Mouse (Mus musculus) megakaryocyte, embryonic 14.5 days (primary cell): ENCODE measurements at regions not wholly inside any gene's neighbourhood (a gene's known extent, or its start where the extent isn't known, plus 50 kb on each side); places are given as distances from the start of the nearest gene placed in this dataset.
A peak's percentile ranks its signal among the peaks of the same experiment; 100 is the strongest.

ENCODE experiments used
- H3K27me3 ChIP-seq: replicated peaks from 2 replicates; pipeline ENCODE3; 2012; ENCODE audit warnings: inconsistent platforms
- H3K36me3 ChIP-seq: replicated peaks from 2 replicates; pipeline ENCODE3; 2012; ENCODE audit warnings: low read length, inconsistent platforms, mixed read lengths
- H3K4me1 ChIP-seq: 2 replicates; pipeline ENCODE4 v1.6.1; 2012; ENCODE audit warnings: inconsistent platforms
- H3K4me3 ChIP-seq: replicated peaks from 2 replicates; pipeline ENCODE3; 2012; ENCODE audit warnings: moderate library complexity, mild to moderate bottlenecking, inconsistent platforms
- H3K9me3 ChIP-seq: 2 replicates; pipeline ENCODE4 v1.6.1; 2012; ENCODE audit warnings: inconsistent platforms
- FLI1 ChIP-seq: IDR thresholded peaks from 2 replicates; pipeline ENCODE4 v1.6.1; 2012; ENCODE audit warnings: low read length, inconsistent platforms, mixed read lengths
- GATA1 ChIP-seq: IDR thresholded peaks from 3 replicates; pipeline ENCODE4 v1.6.1; 2012; ENCODE audit warnings: mixed read lengths, low read length, inconsistent platforms, borderline replicate concordance

DNA sequence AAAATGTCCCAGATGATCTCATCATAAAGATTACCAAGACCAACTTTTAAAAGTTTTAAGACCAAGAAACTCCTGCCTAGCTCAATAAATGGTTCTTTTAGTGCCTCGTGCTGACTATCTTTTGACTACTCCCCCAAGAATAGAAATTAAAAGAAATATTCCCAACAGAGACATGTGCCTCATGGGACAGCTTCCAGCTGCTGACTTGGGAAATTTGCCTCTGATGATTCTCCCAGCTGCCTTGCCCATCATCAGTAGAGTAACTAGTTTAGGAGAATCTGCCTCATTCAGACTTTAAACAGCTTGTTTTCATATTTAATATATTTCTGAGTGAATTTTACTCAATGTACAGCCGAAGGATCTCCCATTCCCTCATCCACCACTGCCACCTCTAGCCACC, 168.7 kb upstream of the Ntm start:
- H3K27me3 ChIP-seq: no peaks in the 10 kb centered on the region
- TF ChIP-seq FLI1: no peak
- TF ChIP-seq GATA1: no peak
- H3K9me3 ChIP-seq: 0 out of 2 replicates have a peak, but pooled peaks cover 4% of the 10 kb centered on the region
- H3K4me1 ChIP-seq: no peaks in the 10 kb centered on the region
- H3K4me3 ChIP-seq: no peak overlapping the region
- H3K36me3 ChIP-seq: no peaks in the 10 kb centered on the region

DNA sequence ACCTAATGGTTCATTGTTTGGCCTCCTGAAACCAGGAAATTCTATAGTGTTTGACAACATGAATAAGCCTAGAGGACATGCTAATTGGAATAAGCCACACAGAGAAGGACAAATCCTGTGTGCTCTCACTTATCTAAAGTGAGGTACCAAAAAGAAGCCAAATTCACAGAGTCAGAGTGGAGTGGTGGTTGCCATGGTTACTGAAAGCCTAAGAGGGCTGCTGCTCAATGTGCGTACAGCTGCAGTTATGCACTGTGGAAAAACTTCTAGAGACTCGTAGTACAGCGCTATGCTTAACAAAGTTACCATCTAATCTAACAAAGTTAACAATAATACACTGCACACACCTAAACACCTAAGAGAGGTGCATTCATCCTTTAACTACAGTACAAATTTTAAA, 171.4 kb upstream of the Ntm start:
- H3K9me3 ChIP-seq: peaks cover 11% of the 10 kb centered on the region
- H3K4me3 ChIP-seq: no peak overlapping the region
- TF ChIP-seq FLI1: no peak
- TF ChIP-seq GATA1: no peak

DNA sequence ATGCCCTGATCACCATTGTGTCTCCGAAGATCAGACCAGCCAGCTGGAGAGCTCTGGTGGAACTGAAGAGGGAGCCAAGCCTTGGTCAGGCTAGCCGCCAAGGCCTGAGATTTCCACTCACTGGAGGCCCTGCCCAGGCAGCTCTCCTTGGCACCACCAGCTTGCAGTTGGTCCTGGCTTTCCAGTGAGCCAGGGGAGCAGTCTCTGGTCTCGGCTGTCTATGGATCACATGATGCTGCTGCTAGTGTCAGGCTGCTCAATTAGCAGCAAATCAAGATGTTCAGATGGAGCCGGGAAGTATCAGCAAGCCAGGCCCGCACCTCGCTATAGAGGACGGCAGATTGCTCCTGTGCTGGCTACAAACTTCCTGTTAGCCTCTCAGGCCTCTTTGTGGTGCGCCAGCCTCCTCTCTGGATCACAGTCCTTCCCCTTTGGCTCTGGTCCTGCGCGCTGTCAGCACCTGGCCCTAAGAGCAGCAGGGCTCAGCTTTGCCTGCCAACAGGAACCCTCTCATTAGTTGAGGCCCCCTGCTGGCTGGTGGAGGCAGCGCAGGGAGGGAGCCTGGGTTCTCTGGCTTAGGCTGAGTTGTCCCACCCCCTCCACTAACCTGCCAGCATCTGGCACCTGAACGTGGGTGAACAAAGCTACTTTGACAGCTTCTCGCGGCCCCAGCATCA, 174.8 kb upstream of the Ntm start:
- H3K27me3 ChIP-seq: no peaks in the 10 kb centered on the region
- H3K4me1 ChIP-seq: no peaks in the 10 kb centered on the region
- H3K9me3 ChIP-seq: peaks cover 19% of the 10 kb centered on the region
- no peaks in the 10 kb centered on the region for H3K36me3 ChIP-seq
- H3K4me3 ChIP-seq: peak overlapping the region; percentile 0
- TF ChIP-seq FLI1 (no peak), GATA1 (no peak)

More for the DNA sequence above, 171.4 kb upstream of the Ntm start:
- Histone ChIP-seq H3K36me3 (no peaks in the 10 kb centered on the region), H3K27me3 (no peaks in the 10 kb centered on the region), H3K4me1 (no peaks in the 10 kb centered on the region)

DNA sequence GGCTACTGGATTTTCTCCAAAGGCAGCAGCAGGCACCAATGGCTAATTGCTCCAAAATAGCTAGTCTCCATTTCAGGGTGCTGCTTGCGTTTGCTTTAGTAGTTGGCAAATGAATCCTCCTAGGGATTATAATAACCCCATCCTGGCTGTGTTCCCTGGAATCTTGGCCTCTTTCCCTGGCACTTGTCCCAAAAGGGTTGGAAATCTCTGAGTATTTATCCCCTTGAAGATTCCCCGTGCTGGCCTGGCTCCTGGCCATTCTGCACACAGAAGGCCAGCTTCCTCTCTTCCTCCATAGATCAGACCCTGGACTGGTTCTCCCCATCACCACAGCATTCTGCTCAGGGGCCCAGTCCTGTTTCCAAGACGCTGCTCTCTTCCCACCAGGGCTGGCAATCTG, 177.2 kb upstream of the Ntm start:
- H3K4me3 ChIP-seq: no peak overlapping the region
- TF ChIP-seq FLI1 (no peak), GATA1 (no peak)
- no peaks in the 10 kb centered on the region for H3K4me1 ChIP-seq
- H3K36me3 ChIP-seq: no peaks in the 10 kb centered on the region
- H3K9me3 ChIP-seq: peaks cover 21% of the 10 kb centered on the region
- H3K27me3 ChIP-seq: no peaks in the 10 kb centered on the region

DNA sequence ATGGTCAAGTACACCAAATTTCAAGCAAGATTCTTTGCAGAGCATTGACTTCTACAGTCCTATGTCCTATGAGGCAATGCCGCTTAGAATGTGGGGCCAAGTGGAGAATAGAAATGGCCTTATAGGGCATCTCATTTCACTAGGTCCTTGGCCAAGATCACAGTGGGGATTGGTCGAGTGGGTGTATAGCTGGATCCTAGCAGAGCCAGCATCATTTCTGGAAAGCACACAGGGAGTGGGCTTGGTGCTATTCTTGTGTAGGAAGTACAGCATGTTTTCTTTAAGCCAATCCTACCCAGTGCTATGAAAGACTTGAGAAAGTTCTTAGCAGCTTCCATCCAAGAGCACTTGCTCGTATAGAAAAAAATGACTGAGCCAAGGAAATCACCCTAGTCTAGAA, 178.2 kb upstream of the Ntm start:
- H3K27me3 ChIP-seq: no peaks in the 10 kb centered on the region
- peaks cover 19% of the 10 kb centered on the region for H3K9me3 ChIP-seq
- H3K36me3 ChIP-seq: no peaks in the 10 kb centered on the region
- no peaks in the 10 kb centered on the region for H3K4me1 ChIP-seq
- H3K4me3 ChIP-seq: no peak overlapping the region
- no peak for TF ChIP-seq FLI1
- no peak for TF ChIP-seq GATA1

DNA sequence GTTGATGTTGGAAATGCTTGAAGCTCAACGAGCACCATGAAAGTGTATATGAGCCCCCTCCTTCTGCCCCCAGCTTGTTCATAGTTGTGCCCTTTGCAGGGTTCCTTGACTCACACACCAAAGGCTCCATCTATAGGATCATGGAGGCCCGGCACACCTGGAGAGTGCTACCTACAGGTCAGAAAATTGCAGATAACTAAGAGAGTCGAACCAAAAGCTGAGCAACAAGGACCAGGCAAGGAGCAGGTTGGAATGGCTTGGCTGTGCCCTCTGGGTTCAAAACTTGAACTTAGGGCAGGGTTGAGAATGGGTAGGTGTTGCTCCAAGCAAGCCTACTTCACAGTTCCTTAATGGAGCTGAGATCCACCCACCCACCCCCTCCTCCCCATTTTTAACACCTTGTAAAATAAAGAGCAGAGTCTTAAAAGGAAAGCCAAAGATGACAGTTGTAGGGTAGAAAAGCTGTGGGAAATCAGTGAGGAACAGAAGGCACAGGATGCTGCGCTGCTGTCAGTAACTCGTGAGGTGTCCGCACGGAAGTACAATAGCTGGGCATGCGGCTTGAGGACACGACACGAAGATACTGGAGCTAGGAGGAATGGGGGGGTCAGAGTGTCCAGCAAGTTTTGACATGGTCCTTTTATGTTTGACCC, 180.0 kb upstream of the Ntm start:
- Histone ChIP-seq H3K4me1 (no peaks in the 10 kb centered on the region), H3K9me3 (peaks cover 11% of the 10 kb centered on the region), H3K27me3 (no peaks in the 10 kb centered on the region), H3K36me3 (no peaks in the 10 kb centered on the region), H3K4me3 (no peak overlapping the region)
- TF ChIP-seq FLI1 (no peak), GATA1 (no peak)

DNA sequence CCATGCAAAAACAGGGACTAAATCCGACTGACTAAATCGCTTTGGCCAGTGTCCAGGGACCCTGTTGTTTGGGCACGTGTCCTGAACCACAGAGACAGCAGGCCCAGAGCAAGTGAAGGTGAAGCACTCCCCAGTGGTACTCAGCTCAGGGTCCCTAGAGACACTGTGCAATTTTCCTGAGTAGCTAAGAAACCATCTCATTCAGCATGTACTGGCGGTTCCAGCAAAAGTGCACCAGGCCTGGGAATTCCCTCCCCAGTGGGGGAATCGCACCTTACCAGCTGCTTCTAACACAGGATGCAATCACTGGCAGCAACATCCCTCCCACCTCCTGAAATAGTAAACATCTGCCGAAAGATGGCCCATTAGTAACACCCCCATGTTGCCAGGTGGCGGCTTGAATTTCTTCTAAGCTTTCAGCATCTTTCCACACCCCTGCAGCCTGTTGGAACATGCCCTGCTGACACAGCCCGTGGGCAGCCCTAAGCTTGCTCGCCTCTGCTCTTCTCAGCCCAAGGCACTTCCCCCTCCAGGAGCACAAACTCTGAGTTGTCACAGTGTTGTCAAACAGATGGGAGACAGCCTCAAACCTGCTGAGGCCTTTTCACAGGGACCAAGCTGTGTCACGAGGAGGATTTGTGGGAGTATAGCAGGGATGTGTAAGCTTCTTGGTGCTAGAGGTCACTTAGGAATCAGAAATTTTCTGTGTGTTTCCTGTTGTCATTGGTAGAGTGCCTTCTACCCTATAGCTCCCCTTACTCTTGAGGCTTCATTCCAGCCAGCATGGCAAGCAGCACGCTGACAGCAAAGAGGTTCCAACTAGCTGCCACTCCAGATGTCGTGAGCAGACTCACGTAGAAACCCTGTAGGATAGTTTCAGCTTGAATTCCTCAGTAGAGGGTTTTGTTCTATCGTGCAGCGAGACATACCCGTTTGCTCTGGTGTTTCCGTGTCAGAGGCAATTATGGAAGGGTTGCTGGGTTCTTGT, 186.8 kb upstream of the Ntm start:
- H3K36me3 ChIP-seq: no peaks in the 10 kb centered on the region
- TF ChIP-seq FLI1: no peak
- no peak for TF ChIP-seq GATA1
- no peaks in the 10 kb centered on the region for H3K4me1 ChIP-seq
- H3K4me3 ChIP-seq: no peak overlapping the region
- peaks cover 11% of the 10 kb centered on the region for H3K9me3 ChIP-seq
- no peaks in the 10 kb centered on the region for H3K27me3 ChIP-seq

DNA sequence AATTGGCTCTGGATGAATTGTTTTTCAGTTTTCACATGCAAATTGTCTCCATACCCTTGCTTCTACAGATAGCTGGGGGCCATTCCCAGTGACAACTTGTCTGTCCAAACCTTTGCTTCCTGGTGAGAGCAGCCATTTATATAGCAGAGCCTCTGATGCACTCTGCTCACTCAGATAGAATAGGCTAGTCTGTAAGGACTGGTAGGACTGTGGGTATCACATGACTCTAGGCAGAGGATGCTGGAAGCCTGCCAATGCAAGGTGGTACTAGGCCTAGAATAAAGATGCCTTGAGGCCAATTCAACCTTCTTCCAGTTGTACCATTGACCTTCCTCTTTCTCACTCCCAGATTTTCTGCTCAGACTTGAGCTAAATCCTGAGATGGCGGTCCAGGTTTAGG, 188.2 kb upstream of the Ntm start:
- TF ChIP-seq GATA1: no peak
- no peak for TF ChIP-seq FLI1
- Histone ChIP-seq H3K27me3 (no peaks in the 10 kb centered on the region), H3K4me1 (no peaks in the 10 kb centered on the region), H3K4me3 (no peak overlapping the region), H3K36me3 (no peaks in the 10 kb centered on the region), H3K9me3 (peaks cover 11% of the 10 kb centered on the region)

DNA sequence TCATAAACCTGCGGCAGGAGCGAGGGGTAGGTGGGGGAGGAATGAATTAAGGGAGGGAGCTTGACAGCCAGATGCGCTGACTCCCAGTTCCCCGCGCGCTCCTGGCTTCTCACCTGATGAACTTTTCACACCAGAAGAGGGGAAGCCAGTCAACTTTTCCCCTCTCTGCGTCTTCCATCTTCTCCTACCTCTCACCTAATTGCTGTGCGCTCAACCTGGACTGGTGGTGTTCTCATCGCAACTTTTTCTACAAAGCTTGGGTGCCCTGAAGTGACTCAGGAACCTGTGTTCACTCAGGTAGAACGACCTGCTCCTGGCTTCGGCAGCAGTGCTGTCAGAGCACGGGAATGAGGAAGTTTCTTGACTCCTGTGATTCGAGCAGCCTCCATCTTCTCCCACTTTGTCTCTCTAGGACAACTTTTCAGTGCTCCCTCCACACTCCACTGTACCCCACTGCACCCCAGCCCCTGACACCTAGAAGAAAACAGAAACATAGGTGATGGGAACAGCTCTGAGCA, 203.4 kb upstream of the Ntm start:
- TF ChIP-seq FLI1 (no peak), GATA1 (no peak)
- peaks cover 33% of the 10 kb centered on the region for H3K9me3 ChIP-seq
- no peak overlapping the region for H3K4me3 ChIP-seq
- H3K36me3 ChIP-seq: no peaks in the 10 kb centered on the region
- H3K4me1 ChIP-seq: no peaks in the 10 kb centered on the region
- no peaks in the 10 kb centered on the region for H3K27me3 ChIP-seq
